Mouse (Mus musculus): ENCODE data around the gene Mov10. TPM values are rescaled to one million over a fixed set of nuclear protein-coding genes. Genes with fewer than 3 reads are reported as not detected.
"Not testable (repeated sequence)": the region's sequence is repeated elsewhere in the genome, so short reads cannot be mapped to it uniquely, and the experiment has no call there.

The Mov10 gene
- total RNA-seq, 2 experiments from 2014 or later: 6.2 to 6.3 TPM

DNA sequence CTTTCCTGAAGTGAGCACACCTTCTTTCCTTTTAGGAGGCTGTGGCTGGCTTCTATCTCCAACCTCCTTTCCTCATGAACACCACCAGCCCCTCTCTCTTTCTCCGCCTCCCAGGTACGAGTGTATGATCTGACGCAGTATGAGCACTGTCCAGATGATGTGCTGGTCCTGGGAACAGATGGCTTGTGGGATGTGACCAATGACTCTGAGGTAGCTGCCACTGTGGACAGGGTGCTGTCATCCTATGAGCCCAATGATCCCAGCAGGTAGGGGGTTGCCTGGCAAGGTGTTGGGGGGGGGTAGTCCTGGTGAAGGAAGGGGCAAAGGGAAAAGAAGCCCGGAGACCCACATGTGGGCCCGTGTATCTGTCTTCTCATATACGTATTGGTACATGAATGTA, 33.1 kb downstream of the Mov10 start:
- no peak for DNase-seq (ENCODE audit: low spot score)
- intact Hi-C loops (cut with DNase I): loop anchor here (5.0 kb wide), 1 partner anchor 272 kb away; no protein-coding TSS in a partner anchor

DNA sequence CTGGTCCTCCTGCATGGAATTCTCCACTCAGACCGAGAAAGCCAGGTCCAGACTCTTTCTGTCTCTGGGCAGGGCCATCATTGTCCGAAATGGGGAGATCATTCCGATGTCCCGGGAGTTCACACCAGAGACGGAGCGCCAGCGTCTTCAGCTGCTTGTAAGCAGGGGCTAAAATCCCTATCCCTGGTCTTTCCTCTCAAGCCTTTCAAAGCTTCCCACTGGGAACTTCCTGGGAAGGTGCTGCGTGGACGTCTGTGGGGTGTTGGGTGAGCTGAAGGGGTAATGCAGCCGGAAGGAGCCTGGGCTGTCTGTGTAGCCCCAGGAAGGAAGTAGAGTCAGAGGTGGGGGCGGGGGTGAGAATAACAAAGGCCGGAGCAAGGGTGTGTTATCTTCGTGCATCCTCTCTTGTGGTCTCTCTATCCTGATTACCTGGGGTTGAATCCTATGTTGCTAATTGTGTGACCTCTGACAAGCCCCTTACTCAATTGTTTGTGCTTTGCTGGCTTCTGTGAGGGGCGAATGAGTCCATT, 34.3 kb downstream of the Mov10 start:
- intact Hi-C loops (cut with DNase I): no loop called here
- DNase-seq (ENCODE audit: low spot score): no peak

DNA sequence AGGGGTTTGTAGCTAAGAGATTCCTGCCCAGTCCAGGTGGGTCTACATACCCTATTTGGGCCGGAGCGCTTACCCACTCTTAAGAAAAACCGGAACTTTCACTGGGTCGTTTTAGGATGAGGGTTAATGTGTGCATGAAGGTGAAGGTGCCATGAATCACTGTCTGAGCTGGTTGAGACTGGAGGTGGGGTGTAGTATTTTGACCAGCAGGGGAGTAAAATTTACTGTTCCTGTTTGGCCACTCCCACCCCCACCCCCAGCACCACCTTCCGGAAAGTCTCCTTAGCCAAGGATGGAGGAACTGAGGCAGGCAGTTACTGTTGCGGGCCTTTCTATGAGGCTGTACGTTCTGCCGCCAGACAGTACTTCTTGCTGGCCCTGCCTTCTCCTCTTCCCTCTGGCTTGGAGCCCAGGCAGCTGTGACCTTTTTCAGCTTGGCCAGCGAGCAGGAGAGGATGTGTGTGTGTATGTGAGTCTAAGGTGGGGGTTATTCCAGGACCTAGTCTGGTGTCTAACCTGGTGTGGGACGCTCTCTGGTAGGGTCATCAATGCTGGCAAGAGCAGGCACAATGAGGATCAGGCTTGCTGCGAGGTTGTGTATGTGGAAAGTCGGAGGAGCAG, 36.2 kb downstream of the Mov10 start:
- intact Hi-C loops (cut with DNase I): no loop called here

DNA sequence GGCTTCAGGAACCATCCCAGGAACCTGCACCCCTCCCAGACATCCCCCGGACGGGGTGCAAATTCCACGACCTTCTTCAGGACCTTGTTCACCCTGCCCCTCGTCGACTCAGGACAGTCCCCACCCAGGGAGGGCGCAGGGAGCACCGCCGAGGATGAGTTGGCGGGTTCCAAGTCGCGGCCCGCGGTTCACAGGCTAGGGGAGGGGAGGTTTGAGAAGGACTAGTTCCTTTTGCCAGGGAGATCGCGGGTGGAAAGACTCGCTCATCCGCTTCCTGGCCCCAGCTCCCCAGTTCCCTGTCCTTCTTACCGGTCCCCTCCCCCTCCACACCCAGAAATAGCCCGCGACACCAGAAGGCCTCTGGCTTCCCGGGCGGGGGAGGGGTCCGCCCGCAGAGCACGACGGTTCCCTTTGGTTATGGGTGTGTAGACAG, 36.9 kb downstream of the Mov10 start, which contains the start of gene Fam19a3:
Gene Fam19a3 (minus strand): TSS at position 370 of the 433 bp plus-strand sequence.
- DNase-seq (ENCODE audit: low spot score): no peak
- intact Hi-C loops (cut with DNase I): no loop called here

More for the DNA sequence above, 36.2 kb downstream of the Mov10 start:
- peak; percentile 65 for DNase-seq (ENCODE audit: low spot score)

DNA sequence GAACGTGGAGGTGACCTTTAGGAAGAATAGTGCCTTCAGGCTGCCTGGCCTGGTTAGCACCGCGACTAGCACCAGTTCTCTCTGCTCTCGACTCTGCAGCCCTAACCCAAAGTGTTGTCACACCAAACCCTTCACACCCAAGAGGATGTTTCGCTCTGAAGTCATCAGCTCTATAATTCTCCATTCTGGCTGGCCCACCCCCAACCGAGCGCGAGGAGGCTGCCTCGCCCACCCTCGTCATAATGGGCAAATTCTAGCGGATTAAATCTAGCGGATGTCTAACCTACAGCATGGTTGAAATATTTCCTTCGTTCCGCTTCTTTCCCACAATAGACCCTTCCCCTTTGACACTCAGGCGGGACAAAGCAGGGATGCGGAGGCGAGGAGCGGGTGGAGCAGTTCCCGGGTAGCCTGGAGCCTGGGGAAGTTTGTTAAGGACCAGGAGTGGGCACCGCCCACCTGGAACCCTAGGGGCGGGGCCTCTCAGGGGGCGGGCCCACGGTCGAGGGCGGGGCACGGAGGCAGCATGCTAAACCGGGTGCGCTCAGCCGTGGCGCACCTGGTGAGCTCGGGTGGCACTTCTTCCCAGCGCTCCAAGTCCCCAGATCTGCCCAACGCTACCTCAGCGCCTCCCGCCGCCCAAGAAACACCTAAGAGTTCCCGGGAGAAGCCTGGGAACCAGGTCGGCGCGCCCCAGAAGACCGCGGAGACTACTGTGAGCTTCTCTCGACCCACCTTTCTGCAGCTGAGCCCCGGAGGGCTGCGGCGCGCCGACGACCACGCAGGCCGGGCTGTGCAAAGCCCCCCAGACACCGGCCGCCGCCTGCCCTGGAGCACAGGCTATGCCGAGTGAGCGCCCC, 37.6 kb downstream of the Mov10 start, which contains the start of gene Ppm1j:
Gene Ppm1j (plus strand): TSS at position 496 of the 860 bp plus-strand sequence.
- intact Hi-C loops (cut with DNase I): no loop called here
- peak; percentile 72 for DNase-seq (ENCODE audit: low spot score)

DNA sequence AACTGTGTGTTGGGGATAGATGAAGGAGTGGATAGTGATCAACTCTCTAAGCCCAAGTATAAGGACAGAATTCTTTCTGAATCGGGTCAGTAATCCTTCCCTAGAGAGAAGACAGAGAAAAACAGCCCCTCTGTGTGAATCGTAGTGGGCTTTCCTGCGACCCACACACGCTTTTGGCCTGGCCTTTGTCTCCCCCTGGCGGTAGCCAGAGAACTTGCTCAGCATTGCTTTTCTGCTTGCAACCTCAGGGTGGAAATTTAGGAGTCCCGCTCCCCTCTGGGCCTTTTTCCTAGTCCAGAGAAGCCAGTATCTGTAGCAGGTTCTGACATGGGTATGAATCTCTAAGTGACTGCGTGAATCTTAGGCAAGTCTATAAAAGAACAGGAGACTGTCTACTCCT, 38.4 kb downstream of the Mov10 start:
- intact Hi-C loops (cut with DNase I): no loop called here
- no peak for DNase-seq (ENCODE audit: low spot score)

DNA sequence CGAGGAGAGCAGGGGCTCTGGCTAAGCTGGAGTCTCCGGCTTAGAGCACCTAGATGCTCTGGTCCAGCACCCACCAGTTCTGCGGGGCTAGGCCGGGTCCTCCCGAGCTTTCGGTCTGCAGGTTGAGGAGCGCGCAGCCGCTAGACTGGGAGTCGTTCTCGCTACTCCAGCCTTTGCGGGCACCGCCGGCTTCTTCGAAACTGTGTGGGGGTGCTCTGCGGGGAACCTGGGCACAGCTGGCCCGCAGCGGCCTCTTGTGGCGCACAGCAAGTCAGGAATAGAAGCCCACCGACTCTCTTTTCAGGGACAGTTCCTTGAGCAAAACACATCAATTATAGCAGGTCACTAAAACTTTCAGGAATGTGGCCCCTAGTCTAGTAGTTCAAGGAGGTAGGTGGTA, 41.0 kb downstream of the Mov10 start:
- intact Hi-C loops (cut with DNase I): loop anchor here (2.0 kb wide), 1 partner anchor 63 kb away; no protein-coding TSS in a partner anchor
- no peak for DNase-seq (ENCODE audit: low spot score)

DNA sequence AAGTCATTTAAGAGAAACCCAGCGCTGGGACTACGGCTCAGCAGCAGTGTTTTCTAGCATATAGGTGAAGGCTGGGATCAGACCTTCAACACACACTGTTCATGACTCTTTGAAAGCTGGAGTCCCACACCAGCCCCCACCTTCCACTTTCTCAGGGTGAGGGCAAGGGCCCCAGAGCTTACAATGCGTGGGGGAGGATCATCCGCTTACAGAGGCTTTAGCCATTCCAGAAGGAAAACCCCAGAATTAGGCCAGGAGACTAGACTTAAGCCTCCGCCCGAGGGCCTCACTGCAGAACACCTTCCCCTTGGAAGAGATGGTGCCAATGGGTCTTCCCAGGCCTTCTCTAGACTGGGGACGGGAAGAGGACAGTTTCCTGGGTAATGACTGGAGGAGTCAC, 45.1 kb downstream of the Mov10 start:
- intact Hi-C loops (cut with DNase I): loop anchor here (5.0 kb wide), 2 partner anchors 194 to 289 kb away; no protein-coding TSS in a partner anchor
- no peak for DNase-seq (ENCODE audit: low spot score)

DNA sequence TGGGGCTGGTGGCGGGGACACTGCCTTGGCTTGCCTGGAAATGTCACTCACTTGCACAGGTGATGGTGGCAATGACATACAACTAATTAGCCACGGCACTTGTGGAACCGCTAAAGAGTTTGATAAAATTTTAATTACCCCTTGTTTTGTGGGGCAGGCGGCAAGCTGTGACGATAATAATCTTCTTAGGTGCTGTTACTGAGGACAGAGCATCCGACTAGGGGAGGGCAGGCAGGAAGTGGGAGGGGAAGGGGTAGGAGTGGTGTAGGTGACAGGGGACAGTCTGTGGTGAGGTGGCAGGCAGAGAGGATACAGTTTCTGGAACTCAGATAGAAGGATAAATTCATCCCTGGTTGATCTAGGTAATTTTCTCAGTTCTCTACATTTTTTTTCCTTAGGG, 46.9 kb downstream of the Mov10 start:
- intact Hi-C loops (cut with DNase I): loop anchor here (5.0 kb wide), 2 partner anchors 196 to 291 kb away; no protein-coding TSS in a partner anchor
- DNase-seq (ENCODE audit: low spot score): no peak

DNA sequence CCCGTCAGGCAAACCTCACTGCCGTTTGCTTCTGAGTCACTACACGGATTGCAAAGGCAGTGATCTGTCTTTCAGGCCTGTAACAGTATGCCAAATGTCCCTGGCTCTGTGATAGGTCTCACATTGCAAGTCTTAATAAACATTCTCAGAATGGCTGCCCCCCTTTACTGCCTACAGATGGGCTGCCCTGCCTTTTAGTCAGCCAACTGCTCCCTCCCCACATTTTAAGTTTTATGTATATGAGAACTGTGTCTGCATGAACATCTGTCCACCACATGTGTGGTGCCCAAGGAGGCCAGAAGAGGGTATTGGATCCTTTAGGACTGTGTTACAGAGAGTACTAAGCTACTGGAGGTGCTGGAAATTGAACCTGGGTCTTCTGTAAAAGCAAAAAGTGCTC, 47.4 kb downstream of the Mov10 start:
- DNase-seq (ENCODE audit: low spot score): no peak
- intact Hi-C loops (cut with DNase I): loop anchor here (5.0 kb wide), 2 partner anchors 196 to 291 kb away; no protein-coding TSS in a partner anchor

DNA sequence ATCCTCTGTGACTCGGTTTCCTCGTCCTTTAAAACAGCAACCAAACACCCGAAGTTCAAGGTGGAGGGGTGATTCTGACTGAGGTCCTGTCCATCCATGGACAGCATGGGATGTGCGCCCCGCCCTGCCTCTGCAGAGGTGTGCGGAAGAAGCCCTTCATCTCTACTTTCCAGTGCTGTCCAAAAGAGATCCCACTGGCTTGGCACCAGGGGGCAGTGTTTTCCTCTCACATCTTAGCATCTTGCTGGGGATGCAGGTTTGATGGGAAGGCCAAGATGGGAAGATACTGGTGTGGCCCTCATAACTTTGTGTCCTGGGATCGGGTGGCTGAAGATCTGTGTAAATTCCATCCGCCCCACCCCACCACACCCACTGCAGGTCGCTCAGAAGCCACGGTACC, 48.3 kb downstream of the Mov10 start:
- no peak for DNase-seq (ENCODE audit: low spot score)
- intact Hi-C loops (cut with DNase I): loop anchor here (5.0 kb wide), 2 partner anchors 197 to 292 kb away; no protein-coding TSS in a partner anchor

DNA sequence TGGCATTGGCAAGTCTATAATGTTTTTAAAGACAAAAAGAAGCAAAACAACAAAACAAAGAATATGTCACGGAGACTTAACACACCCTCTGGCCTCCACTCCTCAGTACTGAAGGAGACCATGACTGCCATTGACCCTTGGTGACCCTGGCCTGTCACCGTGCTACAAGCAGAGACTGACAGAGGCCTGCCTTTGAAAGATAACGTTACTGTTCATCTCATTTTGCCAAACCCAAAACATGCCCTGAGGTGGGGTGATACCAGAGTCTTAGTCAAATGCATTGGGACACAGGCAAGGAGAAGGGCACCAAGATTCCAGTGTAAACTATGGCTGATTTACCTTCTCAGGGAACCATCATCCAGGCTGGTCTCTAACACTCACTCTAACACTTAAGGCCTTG, 49.2 kb downstream of the Mov10 start:
- DNase-seq (ENCODE audit: low spot score): no peak
- intact Hi-C loops (cut with DNase I): no loop called here

DNA sequence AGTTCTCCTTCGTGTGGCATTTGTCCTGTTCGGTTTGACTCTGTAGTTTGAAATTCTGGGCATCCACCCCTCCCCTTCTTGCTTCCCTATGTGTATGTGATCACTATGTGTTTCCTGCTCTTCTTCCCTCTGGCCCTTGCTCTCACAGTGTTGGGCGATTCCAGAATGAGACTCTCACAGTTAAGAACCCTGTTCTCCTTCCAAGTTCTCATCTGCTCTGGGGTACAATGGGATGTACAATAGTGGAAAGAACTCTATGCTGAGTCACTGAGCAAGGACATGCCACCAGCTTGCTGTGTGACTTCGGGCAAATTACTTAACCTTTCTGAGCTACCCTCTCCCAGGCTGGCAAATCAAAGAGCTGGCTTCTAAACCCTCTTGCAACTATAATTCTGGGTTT, 50.6 kb downstream of the Mov10 start:
- no peak for DNase-seq (ENCODE audit: low spot score)
- intact Hi-C loops (cut with DNase I): no loop called here

DNA sequence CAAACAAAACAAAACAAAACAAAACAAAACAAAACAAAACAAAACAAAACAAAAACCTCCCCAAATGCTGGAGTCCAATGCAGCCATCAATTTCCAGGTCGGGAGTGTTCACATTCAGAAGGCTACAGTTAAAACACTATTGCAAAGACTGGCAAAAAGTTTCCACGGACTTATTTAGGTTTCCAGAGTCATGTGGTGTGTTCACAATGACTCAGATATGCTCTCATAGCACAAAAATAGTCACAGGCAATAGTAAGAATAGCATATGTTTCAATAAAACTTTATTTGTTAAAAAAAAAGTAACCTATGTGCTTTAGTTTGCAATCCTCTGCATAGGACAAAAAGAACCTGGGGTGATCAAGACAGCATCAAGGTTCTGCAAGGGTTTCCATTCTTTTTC, 51.2 kb downstream of the Mov10 start:
- intact Hi-C loops (cut with DNase I): no loop called here
- DNase-seq (ENCODE audit: low spot score): no peak

DNA sequence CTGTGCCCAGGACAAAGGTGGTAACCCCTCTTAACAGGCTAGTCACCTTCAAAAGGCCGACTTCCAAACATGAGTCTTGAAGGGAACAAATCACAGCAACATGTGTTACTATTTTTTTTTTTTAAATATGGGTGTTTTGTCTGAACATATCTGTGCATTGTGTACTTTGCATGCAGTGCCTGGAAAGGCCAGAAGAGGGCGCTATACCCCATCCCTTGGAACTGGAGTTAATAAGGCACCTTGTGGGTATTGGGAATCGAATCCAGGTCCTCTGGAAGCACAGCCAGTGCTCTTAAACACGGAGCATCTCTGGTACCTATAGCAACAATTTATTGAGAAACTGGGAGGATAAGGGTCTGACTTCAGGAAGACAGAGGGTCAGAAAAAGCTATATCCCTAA, 53.3 kb downstream of the Mov10 start:
- DNase-seq (ENCODE audit: low spot score): no peak
- intact Hi-C loops (cut with DNase I): no loop called here

DNA sequence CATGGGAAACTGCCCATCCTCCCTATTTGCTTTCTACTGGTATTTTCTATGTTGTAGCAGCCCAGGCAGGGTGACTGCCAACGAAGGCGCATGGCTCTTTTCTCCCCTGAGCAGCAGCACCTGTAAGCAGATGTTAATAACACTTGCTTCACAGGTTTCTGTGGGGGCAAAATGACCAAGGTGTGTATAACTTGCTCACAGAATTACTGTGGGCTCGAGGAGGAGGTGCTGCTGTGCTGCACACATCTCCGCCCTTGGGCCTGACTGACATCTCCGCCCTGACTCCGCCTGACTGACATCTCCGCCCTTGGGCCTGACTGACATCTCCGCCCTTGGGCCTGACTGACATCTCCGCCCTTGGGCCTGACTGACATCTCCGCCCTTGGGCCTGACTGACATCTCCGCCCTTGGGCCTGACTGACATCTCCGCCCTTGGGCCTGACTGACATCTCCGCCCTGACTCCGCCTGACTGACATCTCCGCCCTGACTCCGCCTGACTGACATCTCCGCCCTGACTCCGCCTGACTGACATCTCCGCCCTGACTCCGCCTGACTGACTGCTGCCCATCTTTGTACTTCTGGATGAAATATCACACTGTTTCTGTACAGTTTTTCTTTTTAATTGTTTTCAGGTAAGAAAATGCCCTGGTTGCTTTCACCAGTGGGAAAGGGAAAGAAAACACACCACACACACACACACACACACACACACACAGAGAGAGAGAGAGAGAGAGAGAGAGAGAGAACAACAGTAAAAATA, 56.1 kb downstream of the Mov10 start:
- intact Hi-C loops (cut with DNase I); DNase-seq (ENCODE audit: low spot score): not testable (repeated sequence)

DNA sequence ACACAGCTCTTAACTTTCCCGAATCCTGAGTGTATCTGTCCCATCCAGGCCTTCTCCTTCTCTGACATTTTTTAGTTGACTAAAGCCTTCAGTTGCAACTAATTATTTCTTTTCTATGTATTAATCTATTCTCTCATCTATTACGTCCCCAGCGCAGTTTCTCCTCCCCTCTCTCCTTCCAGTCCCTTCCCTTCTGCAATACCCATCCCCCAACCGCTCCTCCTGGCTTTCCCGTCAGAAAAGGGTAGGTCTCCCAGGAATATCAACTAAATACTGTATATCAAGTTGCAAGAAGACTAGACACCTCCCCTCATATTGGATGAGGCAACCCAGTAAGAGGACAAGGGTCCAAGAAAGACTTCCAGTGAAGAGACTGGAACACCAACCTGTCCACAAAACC, 59.5 kb downstream of the Mov10 start:
- intact Hi-C loops (cut with DNase I): no loop called here
- no peak for DNase-seq (ENCODE audit: low spot score)

DNA sequence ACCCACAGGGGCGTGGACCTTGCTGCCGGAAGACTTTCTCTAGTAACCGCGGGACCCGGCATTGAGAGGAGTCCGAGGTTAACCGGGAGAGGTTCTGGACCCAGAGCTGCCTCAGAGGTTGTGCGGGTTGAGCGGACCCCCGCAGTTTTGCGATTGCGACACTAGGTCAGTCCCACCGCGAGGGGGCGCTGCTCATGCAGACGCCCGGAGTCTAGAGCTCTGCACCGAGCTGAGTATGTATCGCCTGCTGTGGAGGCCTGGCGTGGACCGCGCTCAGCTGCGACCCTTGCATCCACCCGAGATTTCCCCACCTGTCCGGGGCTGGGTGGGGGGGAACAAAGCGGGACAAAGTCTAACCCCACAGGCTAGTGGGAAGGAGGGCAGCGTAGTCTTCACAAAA, 60.0 kb downstream of the Mov10 start:
- DNase-seq (ENCODE audit: low spot score): peak; percentile 20
- intact Hi-C loops (cut with DNase I): no loop called here

DNA sequence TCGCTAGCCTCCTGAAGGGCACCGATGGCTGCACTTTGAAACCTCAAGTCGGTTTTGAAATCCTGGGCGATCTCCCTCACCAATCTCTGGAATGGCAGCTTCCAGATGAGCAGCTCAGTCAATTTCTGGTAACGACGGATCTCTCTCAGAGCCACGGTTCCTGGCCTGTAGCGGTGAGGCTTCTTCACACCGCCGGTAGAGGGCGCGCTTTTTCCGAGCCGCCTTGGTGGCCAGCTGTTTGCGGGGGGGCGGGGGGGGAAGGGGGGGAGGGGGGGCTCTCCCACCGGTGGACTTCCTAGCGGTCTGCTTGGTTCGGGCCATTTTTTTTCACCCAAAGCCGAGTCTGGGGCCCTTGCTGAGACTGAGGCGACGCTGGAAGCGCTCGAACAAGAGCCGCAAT, 65.5 kb downstream of the Mov10 start:
- DNase-seq (ENCODE audit: low spot score); intact Hi-C loops (cut with DNase I): not testable (repeated sequence)

Measured in heart, postnatal 25 days (tissue).